Mouse (Mus musculus) small intestine, adult 2 months (tissue): ENCODE measurements around the gene Ppp2r1a. TPM values are rescaled to one million over a fixed set of nuclear protein-coding genes. Genes with fewer than 3 reads are reported as not detected.

ENCODE experiments used
- H3K27ac ChIP-seq: fragments of 200-500 bp; 2 replicates; pipeline ENCODE4 v1.5.1; 2012; ENCODE audit warnings: low read depth, low read length, control low read depth, inconsistent platforms; ENCODE audit not compliant: insufficient read depth
- H3K27me3 ChIP-seq: fragments of 200-500 bp; 2 replicates; pipeline ENCODE4 v1.6.1; 2012; ENCODE audit warnings: mild to moderate bottlenecking, moderate library complexity, low read length, inconsistent platforms; ENCODE audit not compliant: control insufficient read depth, insufficient read depth
- H3K36me3 ChIP-seq: fragments of 200-500 bp; 2 replicates; pipeline ENCODE4 v1.6.1; 2012; ENCODE audit warnings: mild to moderate bottlenecking, low read length, control low read depth, inconsistent platforms; ENCODE audit not compliant: control insufficient read depth, insufficient read depth
- H3K4me1 ChIP-seq: fragments of 200-500 bp; 2 replicates; pipeline ENCODE4 v1.6.1; 2012; ENCODE audit warnings: low read length, inconsistent platforms, mixed read lengths; ENCODE audit not compliant: control insufficient read depth, insufficient read depth, insufficient read length
- H3K4me3 ChIP-seq: fragments of 200-500 bp; 2 replicates; pipeline ENCODE4 v1.5.1; 2012; ENCODE audit warnings: low read depth, mild to moderate bottlenecking, control low read depth, inconsistent platforms, low read length, moderate library complexity
- CTCF ChIP-seq: fragments of 200-500 bp; IDR thresholded peaks from 2 replicates; pipeline ENCODE4 v1.5.1; 2012; ENCODE audit warnings: low read depth, mild to moderate bottlenecking, control low read depth, inconsistent platforms, low read length, moderate library complexity, mixed read lengths; ENCODE audit not compliant: insufficient replicate concordance, insufficient read length; ENCODE audit errors: extremely low read depth
- POLR2A ChIP-seq: fragments of 200-500 bp; IDR thresholded peaks from 2 replicates; pipeline ENCODE4 v1.6.1; 2012; ENCODE audit warnings: low read depth, mild to moderate bottlenecking, control low read depth, inconsistent platforms, low read length, moderate library complexity
- WGBS: fragments of 180-500 bp; shearing (Covaris S2); methylation state at CpG from one replicate; pipeline ENCODE4 v1.1.7; 2018; 5-methylcytosine and 5-hydroxymethylcytosine counted together
- polyA plus RNA-seq: library from polyadenylated mRNA; depleted of rRNA; stranded (reverse); fragments of >200 nt; gene quantifications from 2 replicates; pipeline ENCODE4 v1.2.3, GENCODE M21; 2012; rRNA removed

Gene Ppp2r1a
- polyA plus RNA-seq: 75.4 and 113 TPM in 2 replicates

DNA sequence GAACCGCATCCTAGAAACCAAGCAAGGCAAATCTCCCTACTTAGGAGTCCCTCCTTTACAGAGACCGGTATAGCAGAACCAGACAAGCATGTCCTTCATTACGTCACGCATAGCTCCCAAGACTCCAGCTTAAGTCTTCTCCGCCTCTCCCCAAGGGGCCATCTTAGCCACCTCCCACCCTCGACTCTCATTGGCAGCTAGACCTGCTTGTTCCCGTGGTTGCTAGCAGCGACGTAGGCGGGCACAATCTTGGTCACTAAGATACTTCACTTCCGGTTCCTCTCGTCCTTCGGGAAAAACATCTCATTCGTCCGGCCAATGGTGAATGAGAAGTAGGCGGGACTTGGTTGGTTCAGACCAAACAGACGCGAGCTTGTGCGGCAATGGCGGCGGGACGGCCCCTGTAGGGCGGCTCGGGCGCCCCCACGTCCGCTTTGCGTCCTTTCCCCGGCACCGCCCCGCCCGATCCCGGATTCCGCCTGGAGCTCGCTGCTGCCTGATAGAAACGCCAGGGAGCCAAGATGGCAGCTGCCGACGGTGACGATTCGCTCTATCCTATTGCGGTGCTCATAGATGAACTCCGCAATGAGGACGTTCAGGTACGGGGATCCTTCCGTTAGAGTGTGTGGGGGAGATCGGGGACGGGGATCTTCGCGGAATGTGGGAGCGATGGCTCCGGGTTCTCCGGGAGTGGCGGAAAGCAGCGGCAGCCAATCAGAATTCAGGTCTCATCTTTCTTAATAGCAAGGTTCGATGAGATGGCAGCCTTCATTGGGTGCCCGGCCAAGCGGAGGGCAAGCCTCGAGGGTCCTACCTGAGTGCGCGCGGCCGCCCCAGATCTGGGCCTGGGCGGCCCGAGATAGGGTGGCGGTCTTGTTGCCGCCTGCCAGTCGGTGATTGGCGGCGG is at the start of gene Ppp2r1a:
Ppp2r1a (plus strand) TSS at position 327 of the 907 bp plus-strand sequence.
- Histone ChIP-seq H3K27me3 (no peaks in the 10 kb centered on the region), H3K4me3 (peak within 1 kb of the TSS; percentile 86), H3K27ac (peak within 1 kb of the TSS; percentile 97), H3K36me3 (no peaks in the 10 kb centered on the region), H3K4me1 (peaks cover 9% of the 10 kb centered on the region; the same call in 1 of the 2 replicates)
- no peak for TF ChIP-seq CTCF
- peak; percentile 50; the same call in 1 of the 2 replicates for TF ChIP-seq POLR2A
- WGBS: under 1% methylated on average over 69 of the region's 69 CpGs

DNA sequence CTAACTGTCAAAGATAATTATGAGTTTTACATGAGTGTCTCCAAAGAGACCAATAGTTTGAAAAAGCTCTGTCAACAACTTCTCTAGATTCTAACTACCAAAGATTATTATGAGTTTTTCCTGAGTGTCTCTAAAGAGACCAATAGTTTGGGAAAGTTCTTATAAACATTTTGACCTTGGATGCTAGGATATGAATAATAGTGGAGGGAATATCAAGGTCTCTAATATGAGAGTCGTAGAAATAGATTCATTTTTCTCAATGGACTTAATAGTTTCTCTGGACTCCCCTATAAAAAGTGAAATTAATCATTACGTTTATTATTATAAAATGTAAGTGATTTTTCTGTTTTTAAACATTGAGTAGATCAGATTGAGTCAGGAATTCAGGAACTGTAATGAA is 40.1 kb upstream of the Ppp2r1a start, which contains the start of gene Vmn1r231:
Vmn1r231 (minus strand) TSS at position 101 of the 400 bp plus-strand sequence.
- TF ChIP-seq CTCF (no peak), POLR2A (no peak)
- H3K27me3 ChIP-seq: no peaks in the 10 kb centered on the region
- H3K27ac ChIP-seq: no peak within 1 kb of the TSS
- H3K4me1 ChIP-seq: no peaks in the 10 kb centered on the region
- H3K4me3 ChIP-seq: no peak within 1 kb of the TSS
- WGBS: 55% methylated on average over 2 of the region's 2 CpGs
- H3K36me3 ChIP-seq: no peaks in the 10 kb centered on the region

DNA sequence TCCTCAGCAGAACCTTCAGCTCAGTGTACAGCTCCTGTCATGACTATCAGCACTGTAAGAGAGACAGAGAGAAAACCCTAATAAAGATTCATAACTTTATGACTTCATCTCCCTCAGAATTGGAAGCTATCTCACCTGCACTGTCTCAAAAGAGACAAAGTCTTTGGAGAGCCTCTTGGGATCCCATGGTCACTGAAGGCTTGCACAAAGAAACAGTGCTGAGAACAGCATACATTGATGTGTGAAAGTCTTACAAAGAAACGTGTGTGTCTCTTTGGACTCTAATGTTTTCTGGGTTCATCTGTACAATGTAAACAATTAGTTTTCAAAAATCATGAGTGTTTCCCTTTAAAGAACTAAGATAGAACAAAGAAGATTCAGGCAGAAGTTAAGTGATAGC is 25.5 kb upstream of the Ppp2r1a start, which contains the start of gene Vmn1r232:
Vmn1r232 (minus strand) TSS at position 101 of the 400 bp plus-strand sequence.
- TF ChIP-seq POLR2A: no peak
- TF ChIP-seq CTCF: no peak
- no peak within 1 kb of the TSS for H3K4me3 ChIP-seq
- H3K36me3 ChIP-seq: no peaks in the 10 kb centered on the region
- no peak within 1 kb of the TSS for H3K27ac ChIP-seq
- H3K4me1 ChIP-seq: no peaks in the 10 kb centered on the region
- WGBS: 52% methylated on average over 1 of the region's 1 CpGs
- H3K27me3 ChIP-seq: no peaks in the 10 kb centered on the region

DNA sequence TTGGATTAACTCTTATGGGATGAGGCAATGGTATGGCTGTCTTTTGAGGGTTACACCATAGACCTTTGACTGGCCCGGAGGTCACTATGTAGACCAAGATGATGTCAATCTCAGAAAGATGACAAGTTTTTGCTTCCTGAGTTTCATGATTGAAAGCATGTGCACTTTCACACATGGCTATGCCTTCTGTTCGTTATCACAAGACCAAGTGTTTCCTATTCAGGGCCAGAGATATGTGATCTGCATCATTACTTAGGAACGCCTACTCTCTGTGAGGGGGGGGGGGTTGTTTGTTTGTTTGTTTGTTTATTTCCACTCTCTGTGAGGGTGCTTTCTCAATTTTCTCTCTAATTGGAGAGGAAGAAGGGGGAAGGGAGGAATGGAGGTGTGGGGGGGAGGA is 885 bp upstream of the Ppp2r1a start:
- H3K4me3 ChIP-seq: peak overlapping the region; percentile 64
- no peaks in the 10 kb centered on the region for H3K36me3 ChIP-seq
- 28% methylated on average over 3 of the region's 3 CpGs for WGBS
- H3K27ac ChIP-seq: no peak overlapping the region
- TF ChIP-seq POLR2A (no peak), CTCF (no peak)
- peaks cover 9% of the 10 kb centered on the region; the same call in 1 of the 2 replicates for H3K4me1 ChIP-seq
- no peaks in the 10 kb centered on the region for H3K27me3 ChIP-seq

DNA sequence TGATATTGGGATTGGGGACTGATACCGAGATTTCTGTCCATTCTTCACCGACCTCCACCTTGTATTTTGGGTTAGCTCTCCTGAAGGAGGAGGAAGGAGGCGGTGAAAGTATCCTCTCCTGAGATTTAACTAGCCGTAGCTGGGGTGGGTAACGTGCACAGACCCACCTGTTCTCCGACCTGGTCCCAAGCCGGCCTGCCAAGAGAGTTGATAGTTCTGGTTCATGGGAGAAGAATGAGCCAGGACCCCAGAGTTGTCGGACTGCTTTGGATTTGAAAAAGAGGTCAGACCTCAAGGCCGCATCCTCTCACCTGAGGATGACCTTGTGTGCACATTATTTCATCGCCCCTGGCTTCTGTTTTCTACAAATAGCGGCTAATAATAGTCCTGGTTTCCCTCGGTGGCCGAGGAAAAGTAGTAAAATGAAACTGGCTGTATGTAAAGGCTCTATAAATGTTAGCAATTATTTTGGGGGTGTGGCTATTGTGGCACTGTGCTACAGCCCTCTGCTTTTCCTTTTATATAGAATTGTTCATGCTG is 985 bp downstream of the Ppp2r1a start:
- no peak for TF ChIP-seq POLR2A
- no peak for TF ChIP-seq CTCF
- Histone ChIP-seq H3K27me3 (no peaks in the 10 kb centered on the region), H3K36me3 (peaks cover 4% of the 10 kb centered on the region; the same call in 1 of the 2 replicates), H3K4me3 (peak overlapping the region; percentile 86), H3K4me1 (peaks cover 9% of the 10 kb centered on the region; the same call in 1 of the 2 replicates), H3K27ac (peak overlapping the region; percentile 97; the same call in 1 of the 2 replicates)
- under 1% methylated on average over 13 of the region's 13 CpGs for WGBS

GRCm38 (mm10) chr17:20946636-20947035 is 1.5 kb downstream of the Ppp2r1a start:
- no peak for TF ChIP-seq POLR2A
- TF ChIP-seq CTCF: no peak
- Histone ChIP-seq H3K27me3 (no peaks in the 10 kb centered on the region), H3K36me3 (peaks cover 8% of the 10 kb centered on the region), H3K4me3 (no peak overlapping the region), H3K4me1 (peaks cover 9% of the 10 kb centered on the region; the same call in 1 of the 2 replicates), H3K27ac (no peak overlapping the region)

DNA sequence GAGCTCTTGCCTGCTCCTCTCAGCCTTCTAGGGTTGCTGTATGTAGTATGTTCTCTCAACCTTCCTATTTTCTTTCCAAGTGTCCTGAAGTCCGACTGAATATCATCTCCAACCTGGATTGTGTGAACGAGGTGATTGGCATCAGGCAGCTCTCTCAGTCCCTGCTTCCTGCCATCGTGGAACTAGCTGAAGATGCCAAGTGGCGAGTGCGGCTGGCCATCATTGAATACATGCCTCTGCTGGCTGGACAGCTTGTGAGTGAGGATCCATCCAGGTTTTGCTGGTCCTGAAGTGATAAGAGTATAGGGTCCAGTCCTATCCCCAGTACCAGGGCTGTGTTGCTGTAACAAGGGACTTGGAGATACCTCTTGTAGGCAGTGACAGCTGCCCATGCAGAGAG is 15.3 kb downstream of the Ppp2r1a start:
- Histone ChIP-seq H3K36me3 (peaks cover 90% of the 10 kb centered on the region), H3K27ac (no peak overlapping the region), H3K27me3 (no peaks in the 10 kb centered on the region), H3K4me3 (no peak overlapping the region), H3K4me1 (no peaks in the 10 kb centered on the region)
- 91% methylated on average over 5 of the region's 5 CpGs for WGBS
- TF ChIP-seq POLR2A (no peak), CTCF (no peak)
